Mouse (Mus musculus): ENCODE measurements at regions not wholly inside any gene's neighbourhood (a gene's known extent, or its start where the extent isn't known, plus 50 kb on each side); places are given as distances from the start of the nearest gene placed in this dataset.

DNA sequence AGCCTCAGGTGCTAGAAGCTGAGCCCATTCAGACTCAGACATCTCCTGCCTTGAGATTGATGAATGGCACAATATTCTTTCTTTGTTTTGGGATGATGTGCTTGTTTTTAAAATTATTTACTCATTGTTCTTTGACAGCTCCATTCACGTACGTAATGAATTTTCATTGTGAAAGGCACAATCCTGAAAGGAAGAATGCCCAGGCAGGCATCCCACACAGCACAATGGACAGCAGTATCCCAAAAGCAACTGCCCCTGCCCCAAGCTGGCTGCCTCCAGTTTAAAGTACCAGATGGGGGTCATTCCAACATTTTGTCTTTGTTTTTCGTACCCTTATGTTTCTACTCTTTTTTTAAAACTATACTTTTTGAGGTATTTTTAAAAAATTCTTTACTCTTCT lies 210.9 kb upstream of the St8sia2 start:
- no peak for DNase-seq (ENCODE audit: low spot score in 2 of 2)

- DNase-seq (ENCODE audit: low spot score in 2 of 2): no peak
These were observed 187.2 kb upstream of the St8sia2 start for GRCm38 (mm10) chr7:74200661-74201060.

DNA sequence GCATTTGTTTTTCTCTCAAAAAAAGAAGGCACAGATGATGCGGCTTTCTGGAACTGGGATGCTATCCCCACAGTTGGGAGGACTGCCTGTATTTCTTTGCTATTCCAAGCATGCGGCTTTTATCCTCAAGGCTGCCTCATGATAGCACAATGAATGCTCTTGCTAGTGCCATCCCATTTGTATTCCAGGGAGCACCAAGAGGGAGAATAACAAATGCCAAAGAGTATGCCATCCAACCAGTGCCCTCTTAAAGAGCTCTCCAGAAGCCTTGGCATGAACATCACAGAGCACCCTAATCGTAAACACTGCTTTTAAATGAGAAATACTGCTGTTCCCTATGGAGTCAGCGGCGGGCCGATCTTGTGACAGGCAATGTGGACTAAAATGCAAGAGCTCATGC lies 185.3 kb upstream of the St8sia2 start:
- no peak for DNase-seq (ENCODE audit: low spot score in 2 of 2)

- DNase-seq (ENCODE audit: low spot score in 2 of 2): no peak
These were observed 171.2 kb upstream of the St8sia2 start for GRCm38 (mm10) chr7:74184661-74185060.

DNA sequence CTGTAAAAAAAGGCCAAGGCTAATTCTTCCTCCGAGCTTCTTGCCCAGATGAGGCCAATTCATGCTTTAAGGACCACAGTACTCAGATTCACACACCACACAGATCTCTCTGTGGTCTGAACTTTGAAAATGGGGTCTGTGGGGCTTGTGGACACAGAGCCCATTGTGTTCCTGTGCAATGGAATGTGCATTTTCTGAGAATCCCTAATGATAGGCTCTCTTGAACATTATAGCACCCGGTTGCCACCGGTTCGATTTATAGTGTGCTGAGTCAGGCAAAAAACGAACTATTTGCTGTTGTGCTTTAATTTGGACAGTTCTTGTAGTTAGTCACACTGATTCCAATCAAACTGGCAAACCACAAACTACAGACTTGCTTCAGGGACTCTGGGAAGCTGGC lies 160.7 kb upstream of the St8sia2 start:
- no peak for DNase-seq (ENCODE audit: low spot score in 2 of 2)

- no peak for DNase-seq (ENCODE audit: low spot score in 2 of 2)
These were observed 159.7 kb upstream of the St8sia2 start for GRCm38 (mm10) chr7:74173230-74173612.

DNA sequence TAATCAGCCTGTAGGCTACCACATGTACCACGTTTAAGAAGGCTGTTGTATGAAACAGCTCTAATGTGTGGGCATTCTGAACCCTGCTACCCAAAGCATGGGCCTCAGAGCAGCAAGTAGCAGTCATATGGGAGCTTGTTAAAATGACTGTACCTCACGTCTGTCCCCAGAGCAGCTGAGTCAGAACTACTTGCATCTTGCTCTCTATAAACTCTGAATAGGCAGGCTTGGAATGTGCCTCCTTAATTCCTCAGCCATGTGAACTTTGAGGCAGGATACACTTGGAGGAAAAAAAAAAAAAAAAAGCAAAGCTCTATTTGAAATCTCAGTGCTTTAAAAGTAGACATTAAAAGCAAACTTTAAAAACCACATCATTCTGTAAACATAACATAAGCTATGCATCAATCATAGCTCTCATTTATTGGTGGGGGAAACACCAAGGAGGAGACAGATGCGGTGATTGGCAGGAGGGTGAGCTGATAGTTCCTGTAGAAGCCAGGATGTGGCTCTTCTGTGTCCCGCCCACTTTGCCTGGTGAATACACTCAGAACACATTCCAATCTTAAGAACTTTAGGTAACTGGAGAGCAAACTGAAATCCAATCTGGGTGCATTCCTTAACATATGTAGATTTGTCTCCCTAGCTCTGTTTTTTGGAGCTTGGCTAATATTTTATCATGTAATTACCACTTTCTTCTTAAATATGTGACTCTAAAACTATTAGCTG lies 159.2 kb upstream of the St8sia2 start:
- DNase-seq (ENCODE audit: low spot score in 2 of 2): no peak

DNA sequence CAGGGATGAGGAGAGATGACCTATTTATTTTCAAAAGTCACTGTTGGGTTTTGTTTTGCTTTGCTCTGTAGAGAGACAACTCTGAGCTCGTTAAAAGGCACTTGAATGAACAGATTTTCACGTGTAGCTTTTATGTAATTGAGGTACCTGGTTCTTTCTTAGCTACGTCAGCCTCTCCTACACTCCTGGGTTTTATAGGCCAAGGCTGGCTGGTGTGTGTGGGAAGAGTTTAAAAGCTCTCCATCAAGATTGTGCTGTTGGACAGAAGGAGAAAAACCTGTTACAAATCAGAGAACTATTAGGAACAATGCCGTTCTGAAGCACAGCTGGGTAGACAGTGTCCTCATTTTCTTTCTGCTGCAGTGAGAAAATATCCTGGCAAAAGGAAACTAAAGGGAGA lies 138.1 kb upstream of the St8sia2 start:
- no peak for DNase-seq (ENCODE audit: low spot score in 2 of 2)

DNA sequence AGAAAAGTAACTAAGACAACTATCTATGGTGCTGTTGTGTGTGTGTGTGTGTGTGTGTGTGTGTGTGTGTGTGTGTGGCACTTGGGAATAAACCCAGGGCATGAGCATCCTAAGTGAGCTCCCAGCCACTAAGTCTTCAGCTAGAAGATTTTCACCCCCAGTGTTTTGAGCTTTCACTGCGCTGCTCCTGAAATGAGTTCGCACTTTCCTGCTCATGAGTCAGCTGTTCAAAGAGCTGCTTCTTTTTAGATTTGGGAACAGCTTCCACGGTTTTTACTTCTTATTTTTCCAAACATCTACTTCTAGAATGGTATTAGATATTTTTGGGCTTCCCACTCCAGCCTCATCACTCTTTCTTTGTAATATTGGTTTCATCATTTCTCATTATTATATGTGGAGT lies 129.7 kb upstream of the St8sia2 start:
- DNase-seq (ENCODE audit: low spot score in 2 of 2): no peak

DNA sequence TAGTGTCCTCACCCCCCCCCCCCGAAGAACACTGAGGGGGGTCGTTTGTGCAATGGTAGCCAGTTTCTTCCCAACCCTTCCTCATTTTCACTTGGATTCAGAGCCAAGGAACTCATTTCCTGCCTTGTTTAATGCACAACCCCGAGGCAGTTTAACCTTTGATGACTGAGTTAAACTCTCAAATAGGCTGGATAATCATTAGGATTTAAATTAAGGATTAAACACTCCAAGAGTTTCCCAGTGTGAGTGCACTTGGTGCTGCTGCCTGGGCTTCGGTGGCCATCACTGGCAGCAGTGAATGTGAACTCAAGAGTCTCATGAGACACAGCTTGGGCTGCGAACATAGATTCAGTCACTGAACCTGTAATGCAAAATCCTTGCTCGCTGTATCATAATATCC lies 124.7 kb upstream of the St8sia2 start:
- no peak for DNase-seq (ENCODE audit: low spot score in 2 of 2)

- no peak for DNase-seq (ENCODE audit: low spot score in 2 of 2)
These were observed 116.8 kb upstream of the St8sia2 start for GRCm38 (mm10) chr7:74130206-74130836.

GRCm38 (mm10) chr7:74112071-74112470 lies 98.6 kb upstream of the St8sia2 start:
- DNase-seq (ENCODE audit: low spot score in 2 of 2): no peak

GRCm38 (mm10) chr7:74108347-74108746 lies 94.9 kb upstream of the St8sia2 start:
- no peak for DNase-seq (ENCODE audit: low spot score in 2 of 2)

- peak in 1 of 2 experiments; percentile 8 for DNase-seq (ENCODE audit: low spot score in 2 of 2)
These were observed 93.9 kb upstream of the St8sia2 start for GRCm38 (mm10) chr7:74107176-74107928.

DNA sequence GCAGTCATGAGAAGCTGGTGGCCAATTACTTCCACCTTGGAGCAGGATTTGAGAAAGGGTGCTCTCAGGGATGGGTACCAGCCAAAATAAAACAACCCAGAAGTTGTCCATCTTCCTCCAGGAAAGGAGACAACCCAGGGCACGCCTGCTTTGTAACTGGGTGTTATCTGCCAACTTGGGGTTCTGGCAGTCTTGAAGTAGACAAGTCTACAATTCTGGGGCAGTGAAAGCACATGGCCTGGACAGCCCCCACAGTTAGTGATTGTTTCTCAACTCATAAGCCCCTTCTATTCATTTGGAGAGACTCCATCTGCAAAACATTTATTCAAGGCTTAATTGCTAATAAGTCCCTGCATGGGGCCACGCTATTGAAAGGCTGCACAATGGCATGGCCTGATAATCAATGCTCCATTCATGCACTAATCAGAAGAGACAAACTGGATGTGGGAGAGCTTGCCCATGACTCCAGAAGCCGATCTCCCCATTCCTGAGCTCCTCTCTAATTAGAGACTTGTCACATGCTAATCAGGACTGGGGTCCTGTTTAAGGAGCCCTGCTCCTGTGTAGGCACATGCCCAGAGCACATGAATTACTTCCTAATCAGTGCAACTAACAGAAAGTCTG lies 78.0 kb upstream of the St8sia2 start:
- DNase-seq (ENCODE audit: low spot score in 2 of 2): no peak

DNA sequence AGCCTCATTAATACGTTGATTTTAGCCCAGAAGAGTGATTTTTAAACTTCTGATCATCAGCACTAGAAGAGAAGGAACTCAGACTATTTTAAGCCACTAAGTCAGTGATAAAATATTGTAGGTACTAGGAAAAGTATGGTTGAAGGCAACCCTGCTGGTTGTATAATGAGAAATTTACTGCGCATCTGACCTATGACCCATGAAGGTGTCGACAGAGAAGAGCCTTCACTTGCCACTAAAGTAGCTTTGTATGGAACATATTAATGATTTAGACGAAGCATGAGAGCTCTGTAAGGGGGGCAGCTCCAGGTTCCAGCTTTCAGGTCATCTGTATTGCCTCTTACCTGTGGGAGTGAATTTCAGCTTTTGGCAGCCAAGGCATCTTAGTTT lies 67.4 kb upstream of the St8sia2 start:
- DNase-seq (ENCODE audit: low spot score in 2 of 2): no peak

GRCm38 (mm10) chr7:74080079-74080845 lies 66.8 kb upstream of the St8sia2 start:
- no peak for DNase-seq (ENCODE audit: low spot score in 2 of 2)

DNA sequence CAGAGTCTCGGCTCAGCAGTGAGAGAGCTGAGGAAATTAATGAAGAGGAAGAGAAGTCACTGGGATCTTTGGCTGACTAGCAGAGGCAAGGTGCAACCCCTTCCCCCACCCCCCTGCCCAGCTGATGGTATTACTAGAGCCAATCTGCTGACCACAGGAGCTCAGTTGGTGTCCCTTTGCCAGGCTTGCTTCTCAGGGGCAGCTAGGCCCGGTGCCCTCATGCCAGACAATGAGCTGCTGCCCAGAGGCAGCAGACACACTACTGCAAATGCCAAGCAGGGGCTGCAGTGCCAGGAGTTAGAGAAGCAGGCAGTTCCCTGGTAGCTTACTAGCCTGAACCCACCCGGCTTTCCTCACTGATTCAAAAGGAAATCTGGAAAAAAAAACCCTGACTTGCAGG lies 59.1 kb upstream of the St8sia2 start:
- no peak for DNase-seq (ENCODE audit: low spot score in 2 of 2)

DNA sequence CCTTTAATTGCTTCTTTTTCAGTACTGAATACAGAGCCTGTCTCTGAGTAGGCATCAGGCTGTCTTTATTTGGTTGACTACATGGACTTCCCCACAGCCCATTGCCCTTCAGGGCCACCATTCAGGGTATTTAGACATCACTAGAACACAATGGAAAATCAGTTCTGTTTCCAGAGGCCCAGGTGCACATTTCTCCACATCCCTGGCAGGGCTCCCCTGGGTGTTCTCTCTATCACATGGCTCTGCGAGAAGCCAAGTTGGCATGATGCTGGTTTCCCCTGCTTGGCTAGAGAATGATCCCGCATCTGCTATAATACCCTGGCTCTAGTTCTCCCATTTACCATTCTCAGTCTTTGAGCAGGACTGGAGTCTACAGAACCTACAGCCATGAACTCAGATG lies 57.3 kb upstream of the St8sia2 start:
- DNase-seq (ENCODE audit: low spot score in 2 of 2): no peak

GRCm38 (mm10) chr7:74065449-74066099 lies 52.1 kb upstream of the St8sia2 start:
- DNase-seq (ENCODE audit: low spot score in 2 of 2): no peak

Measured in urinary bladder, postnatal 36 days (tissue).